In genomic region chr6:43367434-43367945, GRCm38 (mm10) we compare ENCODE assay signal across 13 mouse cellular contexts. TPM values are rescaled to one million over a fixed set of nuclear protein-coding genes. Genes with fewer than 3 reads are reported as not detected.
"Had no signal": no experiment of that assay in that cellular context is flagged by ENCODE, and none has a peak within 500 bp of the region (broad histone marks: within the 10 kb centered on the region; RNA-seq: fewer than 3 reads in every experiment).

No protein-coding gene starts in this region.

- H3K27ac ChIP-seq: left cerebral cortex, adult 2 months; limb, embryonic 10.5 days; liver, embryonic 15.5 days; macrophage; midbrain, embryonic 15.5 days; neural tube, embryonic 12.5 days had no signal

- H3K4me3 ChIP-seq: left cerebral cortex, adult 2 months; limb, embryonic 10.5 days; liver, embryonic 15.5 days; megakaryocyte, embryonic 14.5 days; midbrain, embryonic 15.5 days; neural tube, embryonic 12.5 days had no signal

- H3K4me2 ChIP-seq: liver, embryonic 11.5 days; liver, embryonic 15.5 days; midbrain, embryonic 11.5 days; midbrain, embryonic 15.5 days; neural tube, embryonic 12.5 days had no signal

- H3K36me3 ChIP-seq: limb, embryonic 10.5 days; liver, embryonic 15.5 days; midbrain, embryonic 15.5 days; neural tube, embryonic 12.5 days had no signal

- H3K27me3 ChIP-seq: liver, embryonic 15.5 days; megakaryocyte, embryonic 14.5 days; midbrain, embryonic 15.5 days; neural tube, embryonic 12.5 days had no signal

- DNase-seq: kidney, adult 9 months; lung, adult 2 months had no signal

- ATAC-seq: hindbrain, embryonic 16.5 days; inflammation-experienced regulatory T-cells, adult 6 months; midbrain, embryonic 15.5 days had no signal

- H3K9ac ChIP-seq: liver, embryonic 15.5 days; midbrain, embryonic 15.5 days; neural tube, embryonic 12.5 days had no signal

- H3K9me3 ChIP-seq: limb, embryonic 10.5 days; liver, embryonic 15.5 days; midbrain, embryonic 15.5 days; neural tube, embryonic 12.5 days had no signal

- H3K4me1 ChIP-seq: limb, embryonic 10.5 days; liver, embryonic 15.5 days; megakaryocyte, embryonic 14.5 days; midbrain, embryonic 15.5 days; neural tube, embryonic 12.5 days had no signal

RNA-seq across cellular contexts. Expression of gene Nobox, which starts 58.1 kb away (rescaled TPM):
- polyA plus RNA-seq: hindbrain, embryonic 16.5 days; inflammation-experienced regulatory T-cells, adult 6 months; limb, embryonic 10.5 days; liver, embryonic 11.5 days; liver, embryonic 15.5 days; macrophage; midbrain, embryonic 11.5 days; midbrain, embryonic 15.5 days; neural tube, embryonic 12.5 days had no signal
